Mouse (Mus musculus) forebrain, postnatal 0 days (tissue): Measurements from ENCODE around the gene Rap1b. TPM values are rescaled to one million over a fixed set of nuclear protein-coding genes. Genes with fewer than 3 reads are reported as not detected.

ENCODE experiments used
- ATAC-seq: fragments of 200-750 bp; cut with Nextera tagmentation; 2 replicates; pipeline ENCODE4 v1.8.0; 2017; ENCODE audit warnings: mild to moderate bottlenecking, moderate library complexity
- DNase-seq: peaks from one replicate; pipeline ENCODE4 v3.0.0-alpha.2; 2015
- H3K27ac ChIP-seq: fragments of 300-500 bp; sonication (generic); 2 replicates; pipeline ENCODE4 v1.5.1; 2014; ENCODE audit warnings: low read depth, mild to moderate bottlenecking, antibody characterized with exemption, low read length, moderate library complexity, mixed read lengths
- H3K27me3 ChIP-seq: fragments of 300-500 bp; sonication (generic); 2 replicates; pipeline ENCODE4 v1.6.1; 2014; ENCODE audit warnings: mild to moderate bottlenecking, low read length, mixed read lengths; ENCODE audit not compliant: insufficient read depth
- H3K36me3 ChIP-seq: fragments of 300-500 bp; sonication (generic); 2 replicates; pipeline ENCODE4 v1.6.1; 2014; ENCODE audit warnings: mild to moderate bottlenecking, moderate library complexity; ENCODE audit not compliant: insufficient read depth
- H3K4me1 ChIP-seq: fragments of 300-500 bp; sonication (generic); 2 replicates; pipeline ENCODE4 v1.6.1; 2014; ENCODE audit warnings: antibody characterized with exemption; ENCODE audit not compliant: insufficient read depth
- H3K4me2 ChIP-seq: fragments of 300-500 bp; sonication (generic); 2 replicates; pipeline ENCODE4 v1.6.1; 2014; ENCODE audit warnings: low read depth, mild to moderate bottlenecking, moderate library complexity
- H3K4me3 ChIP-seq: fragments of 300-500 bp; sonication (generic); 2 replicates; pipeline ENCODE4 v1.5.1; 2014; ENCODE audit warnings: low read depth, low read length, mixed read lengths
- H3K9ac ChIP-seq: fragments of 300-500 bp; sonication (generic); 2 replicates; pipeline ENCODE4 v1.6.1; 2014; ENCODE audit warnings: mild to moderate bottlenecking
- H3K9me3 ChIP-seq: fragments of 300-500 bp; sonication (generic); 2 replicates; pipeline ENCODE4 v1.6.1; 2016; ENCODE audit warnings: low read length
- CTCF ChIP-seq: sonication (generic); IDR thresholded peaks from 2 replicates; pipeline ENCODE4 v1.5.1; 2016; ENCODE audit warnings: antibody characterized with exemption, control low read depth, low read depth
- WGBS: fragments of 180-500 bp; shearing (Covaris S2); extraction: QIAGEN DNeasy Blood & Tissue Kit; methylation state at CpG from one replicate; pipeline ENCODE4 v1.1.7; 2014; 5-methylcytosine and 5-hydroxymethylcytosine counted together
- polyA plus RNA-seq: library from polyadenylated mRNA; unstranded; fragments of >200 nt; fragmentation: Nextera tagmentation; extraction: Ambion mirVana; gene quantifications from 2 replicates; pipeline ENCODE4 v1.2.1, GENCODE M21; 2015
- total RNA-seq: library from RNA; depleted of rRNA; stranded (reverse); fragments of >200 nt; gene quantifications from 2 replicates; pipeline ENCODE4 v1.2.3, GENCODE M21; 2014

The Rap1b gene
- total and polyA plus RNA-seq, 2 experiments from 2014 or later: 66.3 to 148 TPM

DNA sequence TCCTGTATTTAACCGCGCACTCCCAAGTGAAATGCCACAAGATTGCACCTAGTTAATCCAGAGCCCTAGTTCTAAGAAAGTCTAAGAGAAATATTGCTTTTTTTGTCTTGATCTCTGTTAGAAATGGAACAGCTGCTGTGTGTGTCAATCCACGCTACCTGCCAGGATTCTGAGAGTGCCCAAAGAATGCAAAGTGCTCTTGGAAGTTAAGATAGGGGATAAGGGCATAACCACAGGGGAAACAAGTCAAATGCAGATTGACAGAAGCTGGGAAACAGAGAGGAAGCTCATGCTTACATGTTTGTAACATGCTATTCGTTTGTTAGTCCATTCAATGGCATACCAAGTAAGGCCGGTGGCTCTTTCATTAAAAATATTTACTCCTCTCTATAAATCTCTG, 38.9 kb upstream of the Rap1b start:
- Histone ChIP-seq H3K27me3 (no peaks in the 10 kb centered on the region), H3K36me3 (no peaks in the 10 kb centered on the region), H3K4me3 (no peak overlapping the region), H3K4me1 (no peaks in the 10 kb centered on the region), H3K9ac (no peak overlapping the region), H3K27ac (no peak overlapping the region), H3K9me3 (no peaks in the 10 kb centered on the region), H3K4me2 (no peak overlapping the region)
- WGBS: 83% methylated on average over 5 of the region's 5 CpGs
- DNase-seq (no peak), ATAC-seq (no peak)
- TF ChIP-seq CTCF: no peak

DNA sequence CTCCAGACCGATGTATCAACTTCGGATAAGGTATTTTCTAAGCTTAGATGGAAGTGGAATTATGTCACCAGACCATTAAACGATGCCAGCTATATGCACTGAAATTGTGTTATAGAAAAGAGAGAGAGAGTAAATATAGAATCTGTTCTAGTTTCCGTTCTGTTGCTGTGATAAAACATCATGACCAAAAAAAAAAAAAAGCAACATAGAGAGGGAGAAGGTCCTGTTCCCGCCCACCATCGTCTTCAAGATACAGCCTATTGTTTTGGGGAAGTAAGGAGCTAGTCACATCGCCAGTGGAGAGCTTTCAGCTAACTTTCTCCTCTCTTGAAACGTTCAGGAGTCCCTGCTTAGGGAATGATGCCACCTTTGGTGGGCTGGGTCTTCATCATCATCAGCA, 37.6 kb upstream of the Rap1b start:
- Histone ChIP-seq H3K27ac (no peak overlapping the region), H3K9me3 (no peaks in the 10 kb centered on the region), H3K36me3 (no peaks in the 10 kb centered on the region), H3K27me3 (no peaks in the 10 kb centered on the region), H3K9ac (no peak overlapping the region), H3K4me2 (no peak overlapping the region), H3K4me1 (no peaks in the 10 kb centered on the region), H3K4me3 (no peak overlapping the region)
- ATAC-seq: no peak
- DNase-seq: no peak
- 92% methylated on average over 8 of the region's 8 CpGs for WGBS
- TF ChIP-seq CTCF: no peak

DNA sequence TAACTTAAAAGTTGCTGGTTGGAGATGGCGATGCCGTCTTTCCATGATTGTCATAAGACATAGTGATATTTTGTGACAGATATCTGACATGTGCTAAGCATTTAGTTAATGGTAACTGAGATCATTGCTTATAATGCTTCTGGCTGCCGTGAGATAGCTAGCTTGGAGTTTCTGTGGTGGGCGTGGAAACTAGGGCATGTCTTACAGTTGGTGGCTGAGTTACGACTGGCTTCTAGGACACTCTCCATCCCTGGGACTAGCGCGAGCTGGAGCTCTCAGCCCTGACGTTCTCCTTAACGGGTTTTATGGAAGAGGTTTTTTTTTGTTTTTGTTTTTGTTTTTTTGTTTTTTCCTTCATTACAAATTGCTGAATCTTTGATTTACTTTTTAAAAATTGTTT, 32.8 kb upstream of the Rap1b start:
- 89% methylated on average over 9 of the region's 9 CpGs for WGBS
- Histone ChIP-seq H3K27ac (no peak overlapping the region), H3K4me1 (no peaks in the 10 kb centered on the region), H3K9ac (no peak overlapping the region), H3K4me3 (no peak overlapping the region), H3K27me3 (no peaks in the 10 kb centered on the region), H3K36me3 (no peaks in the 10 kb centered on the region), H3K9me3 (no peaks in the 10 kb centered on the region), H3K4me2 (no peak overlapping the region)
- TF ChIP-seq CTCF: no peak
- ATAC-seq (no peak), DNase-seq (no peak)

DNA sequence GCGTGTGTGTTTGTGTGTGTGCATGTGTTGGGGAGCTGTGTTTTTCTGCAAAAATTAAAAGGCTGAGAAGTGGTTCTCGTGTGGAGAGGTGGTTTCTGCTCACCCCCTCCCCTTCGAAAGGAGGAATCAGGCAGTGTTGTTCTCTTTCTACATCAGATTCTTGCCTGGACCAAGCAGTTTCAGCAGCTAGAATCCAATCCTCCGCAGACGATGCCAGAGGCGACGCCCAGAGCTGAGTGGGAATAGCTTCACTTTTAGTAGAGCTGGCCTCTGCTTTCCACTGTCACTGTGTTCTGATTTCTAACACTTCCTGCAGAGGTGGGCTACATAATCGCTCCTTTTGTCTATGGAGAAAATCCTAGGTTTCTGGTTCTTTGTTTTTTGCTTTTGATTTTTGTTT, 31.0 kb upstream of the Rap1b start:
- Histone ChIP-seq H3K27ac (no peak overlapping the region), H3K4me3 (no peak overlapping the region), H3K4me2 (no peak overlapping the region), H3K27me3 (no peaks in the 10 kb centered on the region), H3K4me1 (no peaks in the 10 kb centered on the region), H3K9me3 (no peaks in the 10 kb centered on the region), H3K36me3 (no peaks in the 10 kb centered on the region), H3K9ac (no peak overlapping the region)
- no peak for ATAC-seq
- no peak for DNase-seq
- no peak for TF ChIP-seq CTCF
- 79% methylated on average over 8 of the region's 8 CpGs for WGBS

DNA sequence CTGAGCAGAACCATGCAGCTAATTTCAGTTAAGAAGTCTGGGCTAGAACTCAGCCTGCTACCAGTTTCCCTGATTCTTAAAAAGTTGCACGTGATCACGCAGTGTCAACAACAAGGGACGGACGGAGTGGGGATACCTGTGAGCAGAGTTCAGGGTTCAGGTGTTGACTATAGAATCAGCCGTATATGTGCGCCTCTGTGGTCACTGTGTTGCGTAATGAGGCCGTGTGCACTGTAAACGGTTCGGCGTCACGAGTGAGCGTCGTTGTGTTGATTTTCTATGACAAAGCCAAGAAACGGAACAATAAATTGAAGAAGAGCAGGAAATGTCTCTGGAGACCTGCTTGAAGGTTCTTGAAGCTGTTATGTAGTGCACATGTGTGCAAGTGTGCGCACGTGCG, 30.6 kb upstream of the Rap1b start:
- Histone ChIP-seq H3K9me3 (no peaks in the 10 kb centered on the region), H3K4me3 (no peak overlapping the region), H3K4me1 (no peaks in the 10 kb centered on the region), H3K27me3 (no peaks in the 10 kb centered on the region), H3K27ac (no peak overlapping the region), H3K4me2 (no peak overlapping the region), H3K9ac (no peak overlapping the region), H3K36me3 (no peaks in the 10 kb centered on the region)
- no peak for TF ChIP-seq CTCF
- 92% methylated on average over 18 of the region's 18 CpGs for WGBS
- DNase-seq (no peak), ATAC-seq (no peak)

DNA sequence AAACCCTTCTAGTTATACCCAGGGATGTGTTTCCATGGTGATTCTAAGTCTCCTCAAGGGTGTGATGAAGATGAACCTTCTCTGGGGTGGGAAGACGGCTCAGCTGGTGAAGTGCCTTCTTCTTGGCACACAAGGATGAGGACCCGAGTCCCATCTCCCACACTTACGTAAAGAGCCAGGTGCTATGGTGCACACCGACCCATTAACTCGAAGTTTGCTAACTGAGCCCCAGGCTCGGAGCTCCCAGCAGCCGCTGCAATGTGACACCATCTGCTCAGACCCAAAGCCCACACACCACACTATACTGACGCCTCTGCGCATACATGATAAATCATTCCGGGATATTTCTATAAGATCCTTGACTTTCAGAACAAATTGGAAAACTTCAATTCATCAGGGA, 29.1 kb upstream of the Rap1b start:
- H3K36me3 ChIP-seq: no peaks in the 10 kb centered on the region
- H3K4me3 ChIP-seq: no peak overlapping the region
- H3K27me3 ChIP-seq: no peaks in the 10 kb centered on the region
- H3K27ac ChIP-seq: no peak overlapping the region
- H3K4me1 ChIP-seq: no peaks in the 10 kb centered on the region
- ATAC-seq (peak; percentile 32), DNase-seq (peak; percentile 16)
- no peak for TF ChIP-seq CTCF
- no peak overlapping the region for H3K4me2 ChIP-seq
- no peaks in the 10 kb centered on the region for H3K9me3 ChIP-seq
- H3K9ac ChIP-seq: no peak overlapping the region
- WGBS: 62% methylated on average over 10 of the region's 10 CpGs

DNA sequence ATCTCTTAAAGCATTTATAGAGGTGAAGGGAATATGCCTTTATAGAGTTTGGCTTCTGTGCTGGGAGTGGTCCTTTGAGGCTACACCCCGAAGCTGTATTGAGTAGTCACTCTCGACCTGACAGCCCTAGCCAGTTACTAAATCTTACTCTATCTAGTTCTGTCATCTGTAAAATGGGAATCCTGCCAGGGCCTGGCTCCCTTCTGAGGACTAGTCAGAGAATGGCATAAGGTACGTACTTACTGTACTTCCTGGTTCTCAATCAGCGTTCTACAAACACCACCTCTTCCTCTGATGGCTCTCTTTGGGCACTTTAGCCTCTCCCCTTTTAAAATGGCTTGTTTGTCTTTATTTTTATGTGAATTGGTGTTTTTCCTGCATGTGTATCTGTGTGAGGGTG, 28.1 kb upstream of the Rap1b start:
- 80% methylated on average over 4 of the region's 4 CpGs for WGBS
- no peak for TF ChIP-seq CTCF
- ATAC-seq (no peak), DNase-seq (no peak)
- Histone ChIP-seq H3K27me3 (no peaks in the 10 kb centered on the region), H3K27ac (no peak overlapping the region), H3K9me3 (no peaks in the 10 kb centered on the region), H3K4me1 (no peaks in the 10 kb centered on the region), H3K9ac (no peak overlapping the region), H3K4me3 (no peak overlapping the region), H3K4me2 (no peak overlapping the region), H3K36me3 (no peaks in the 10 kb centered on the region)

DNA sequence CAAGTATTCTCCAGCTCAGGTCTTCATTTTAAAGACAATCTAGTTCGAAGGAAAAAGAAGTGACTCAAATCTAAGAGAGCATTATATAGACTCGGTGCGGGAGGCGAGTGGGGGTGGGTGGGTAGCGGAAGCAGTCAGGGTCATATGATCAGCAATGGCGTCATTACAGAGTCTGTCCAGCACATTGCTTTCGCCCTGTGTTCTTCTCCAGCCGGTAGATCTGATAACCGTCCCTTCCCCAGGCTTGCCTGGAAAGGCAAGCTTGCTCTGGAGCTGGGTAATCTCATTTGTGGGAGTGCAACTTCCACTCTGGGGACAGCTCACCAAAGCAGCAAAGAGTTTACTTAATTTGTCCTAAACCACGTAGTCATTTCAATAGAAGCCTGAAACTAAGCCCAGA, 26.6 kb upstream of the Rap1b start:
- H3K4me2 ChIP-seq: no peak overlapping the region
- ATAC-seq (no peak), DNase-seq (no peak)
- WGBS: 86% methylated on average over 10 of the region's 10 CpGs
- H3K9me3 ChIP-seq: no peaks in the 10 kb centered on the region
- no peak overlapping the region for H3K27ac ChIP-seq
- H3K9ac ChIP-seq: no peak overlapping the region
- H3K4me3 ChIP-seq: no peak overlapping the region
- H3K36me3 ChIP-seq: no peaks in the 10 kb centered on the region
- no peaks in the 10 kb centered on the region for H3K27me3 ChIP-seq
- H3K4me1 ChIP-seq: no peaks in the 10 kb centered on the region
- no peak for TF ChIP-seq CTCF
